Mouse (Mus musculus) G1E (cell line): ENCODE measurements around the gene Calcoco1.

Experiments used
- CTCF ChIP-seq: IDR thresholded peaks from 2 replicates; pipeline ENCODE4 v1.5.1; 2012; ENCODE audit warnings: low read depth, low read length, inconsistent platforms, mixed read lengths
- GATA1 ChIP-seq: IDR thresholded peaks from 2 replicates; pipeline ENCODE4 v1.6.1; 2012; ENCODE audit warnings: borderline replicate concordance, low read length, inconsistent platforms, mixed read lengths

GRCm38 (mm10) chr15:102753170-102753569 is 31.2 kb upstream of the Calcoco1 start:
- TF ChIP-seq CTCF, result peak; percentile 74
- no peak for TF ChIP-seq GATA1
